In genomic region chr3:6638151-6638550, GRCm38 (mm10) we compare ENCODE assay signal across 42 mouse cellular contexts. TPM values are rescaled to one million over a fixed set of nuclear protein-coding genes. Genes with fewer than 3 reads are reported as not detected.
"Had no signal": no experiment of that assay in that cellular context is flagged by ENCODE, and none has a peak within 500 bp of the region (broad histone marks: within the 10 kb centered on the region; RNA-seq: fewer than 3 reads in every experiment).

No protein-coding gene starts in this region.

RNA-seq across cellular contexts. Expression of gene 1700008P02Rik, which starts 17.9 kb away (rescaled TPM):
- total RNA-seq: heart, postnatal 10 days; heart, postnatal 14 days; heart, postnatal 25 days; heart, postnatal 36 days; heart, postnatal 4 days; hematopoietic stem cell, adult 5-6 weeks; hindbrain, postnatal 0 days; layer of hippocampus, adult 18-20 months; layer of hippocampus, adult 2 months; layer of hippocampus, adult 8-10 months; layer of hippocampus, postnatal 10 days; layer of hippocampus, postnatal 14 days; layer of hippocampus, postnatal 25 days; layer of hippocampus, postnatal 36 days; left cerebral cortex, adult 18-20 months; left cerebral cortex, adult 2 months; left cerebral cortex, adult 8-10 months had no signal
- polyA plus RNA-seq: heart, embryonic 11.5 days; heart, embryonic 12.5 days; heart, embryonic 13.5 days; heart, embryonic 14.5 days; heart, embryonic 15.5 days; heart, embryonic 16.5 days; heart, postnatal 0 days; hindbrain, embryonic 10.5 days; hindbrain, embryonic 11.5 days; hindbrain, embryonic 12.5 days; hindbrain, embryonic 13.5 days; hindbrain, embryonic 14.5 days; hindbrain, embryonic 15.5 days; hindbrain, embryonic 16.5 days; hindbrain, postnatal 0 days; inflammation-experienced regulatory T-cells, adult 6 months; intestine, embryonic 14.5 days; intestine, embryonic 15.5 days; intestine, embryonic 16.5 days; intestine, postnatal 0 days; kidney, adult 2 months; kidney, embryonic 14.5 days; kidney, embryonic 15.5 days; kidney, embryonic 16.5 days; kidney, postnatal 0 days; large intestine, adult 2 months had no signal
